Mouse (Mus musculus) cerebellum, adult 11-12 months (tissue): ENCODE results near the gene H3f3a.
A peak's percentile ranks its signal among the peaks of the same experiment; 100 is the strongest.

Source experiments
- DNase-seq: peaks from one replicate; pipeline ENCODE4 v3.0.0; 2022

H3f3a gene

DNA sequence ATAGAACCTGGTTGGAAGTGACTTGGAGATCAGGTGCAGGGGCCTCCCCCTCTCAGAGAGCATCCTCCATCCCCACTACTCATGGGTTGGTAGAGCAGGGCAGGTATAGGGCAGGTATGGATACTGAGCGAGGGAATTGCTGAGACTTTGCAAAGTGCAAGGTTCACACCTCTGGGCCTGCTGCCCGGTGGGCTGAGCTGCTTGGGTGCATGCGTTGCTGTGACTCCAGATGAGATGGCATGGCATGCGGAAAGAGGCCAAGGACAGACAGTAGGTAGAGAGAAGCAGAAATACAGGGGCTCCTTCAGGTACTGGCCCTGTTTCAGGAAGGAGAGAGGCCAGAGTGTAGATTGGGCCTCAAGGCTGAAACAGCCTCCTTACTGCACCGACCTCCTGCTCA is 32.5 kb downstream of the H3f3a start:
- DNase-seq, result no peak

DNA sequence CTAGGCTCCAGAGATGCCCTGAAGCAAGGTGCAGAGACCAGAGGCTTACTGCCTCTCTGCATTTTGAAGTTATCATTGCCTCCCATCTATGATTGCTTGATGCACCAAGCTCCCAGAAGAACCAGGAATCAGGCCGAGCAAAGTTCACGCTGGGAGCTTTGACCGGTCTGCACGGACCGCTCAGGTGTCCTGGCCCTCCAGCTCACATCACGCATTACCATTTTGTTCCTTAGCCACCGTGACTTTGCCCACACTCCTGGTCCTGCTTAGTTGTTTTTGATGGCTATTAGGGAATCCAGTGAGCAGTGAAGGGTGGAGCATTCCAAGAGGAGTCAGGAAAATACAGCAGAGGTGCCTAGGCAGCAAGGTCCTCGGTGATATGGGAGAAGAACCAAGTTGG is 33.5 kb downstream of the H3f3a start:
- DNase-seq, result no peak

DNA sequence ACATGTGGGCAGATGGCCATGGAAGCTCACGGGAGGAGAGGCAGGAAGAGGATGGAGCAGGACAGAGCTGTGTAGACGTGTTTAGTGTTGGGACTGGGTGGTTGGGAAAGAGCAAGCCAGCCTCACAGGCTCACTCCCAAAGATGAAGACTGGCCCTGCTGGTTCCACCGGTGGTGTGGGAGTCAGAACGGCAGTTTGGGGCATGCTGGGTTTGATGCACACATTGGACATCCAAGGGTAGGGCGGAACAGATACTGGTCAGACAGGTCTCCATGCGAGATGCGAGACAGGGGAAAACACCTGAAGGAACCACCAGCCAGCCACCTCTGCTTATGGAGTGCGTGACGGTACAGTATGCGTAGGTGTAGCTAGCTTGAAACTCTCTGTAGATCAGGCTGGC is 34.8 kb downstream of the H3f3a start:
- no peak for DNase-seq

DNA sequence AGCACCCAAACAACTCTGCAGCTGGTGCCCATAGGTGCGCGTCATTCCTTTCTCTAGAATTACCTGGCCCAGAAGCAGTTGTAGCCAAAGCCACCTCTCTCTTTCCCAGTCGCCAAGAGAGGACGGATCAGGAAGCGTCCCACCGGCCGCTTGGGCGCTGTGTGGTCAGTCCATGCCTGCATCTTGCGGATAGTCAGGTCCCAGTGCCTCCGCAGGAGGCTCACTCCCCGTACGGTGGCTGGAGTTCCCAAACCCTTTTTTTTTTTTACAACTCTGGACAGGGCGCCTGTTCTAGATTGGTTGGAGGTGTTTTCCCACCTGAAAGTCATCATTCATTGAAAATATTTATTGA is 35.4 kb downstream of the H3f3a start:
- DNase-seq, result no peak

DNA sequence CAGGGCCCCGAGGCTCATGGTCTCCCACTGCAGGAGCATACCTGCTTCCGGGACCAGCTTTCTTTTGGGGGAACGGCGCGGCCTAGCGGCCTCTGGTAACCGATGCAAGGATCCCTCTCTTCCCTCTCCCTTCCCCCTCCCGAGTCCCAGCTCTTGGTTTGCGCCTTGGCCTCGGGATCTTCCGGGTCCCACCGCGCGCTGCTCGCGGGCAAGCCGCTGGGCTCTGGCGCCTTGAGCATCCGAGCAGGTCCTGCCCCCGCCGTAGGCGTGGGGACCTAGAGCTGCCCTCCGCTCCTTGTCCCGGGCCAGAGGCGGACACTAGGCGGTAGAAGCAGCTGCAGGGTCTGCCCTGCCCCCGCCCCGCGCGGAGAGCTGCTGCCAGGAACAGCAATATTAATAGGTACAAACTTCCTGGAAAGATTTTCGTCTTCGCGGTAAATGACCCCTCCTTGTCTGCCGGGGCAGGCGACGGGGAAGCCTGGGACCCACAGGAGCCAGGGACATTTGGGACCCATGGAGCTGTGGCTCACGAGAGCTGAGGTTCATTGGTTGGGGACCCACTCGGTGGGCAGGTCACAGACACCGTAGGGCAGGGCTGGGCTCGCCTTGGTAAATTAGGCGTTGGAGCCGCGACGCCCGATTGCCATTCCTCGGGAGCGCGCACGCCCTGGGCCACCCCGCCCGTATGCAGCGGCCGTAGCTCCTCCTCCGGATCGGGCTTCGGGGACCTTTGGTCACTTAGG is 35.9 kb downstream of the H3f3a start:
- DNase-seq, result peak; percentile 92

DNA sequence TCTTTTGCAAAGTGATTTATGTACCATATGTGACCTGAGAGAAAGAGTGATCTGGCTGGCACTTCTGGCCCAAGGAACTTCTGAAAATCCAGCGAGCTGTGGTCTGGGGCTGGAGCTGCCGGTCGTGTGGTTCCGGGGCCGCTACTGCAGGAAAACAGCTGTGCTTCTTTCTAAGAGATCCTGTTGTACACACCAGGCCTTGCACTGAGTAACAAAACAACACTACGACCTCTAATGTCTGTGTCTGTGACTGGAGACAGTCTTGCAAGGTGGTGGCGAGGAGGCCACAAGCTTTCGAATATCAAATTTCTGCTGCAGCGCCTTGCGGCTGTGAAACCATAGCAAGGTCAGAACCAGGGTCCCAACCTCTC is 36.5 kb downstream of the H3f3a start:
- DNase-seq, result no peak

DNA sequence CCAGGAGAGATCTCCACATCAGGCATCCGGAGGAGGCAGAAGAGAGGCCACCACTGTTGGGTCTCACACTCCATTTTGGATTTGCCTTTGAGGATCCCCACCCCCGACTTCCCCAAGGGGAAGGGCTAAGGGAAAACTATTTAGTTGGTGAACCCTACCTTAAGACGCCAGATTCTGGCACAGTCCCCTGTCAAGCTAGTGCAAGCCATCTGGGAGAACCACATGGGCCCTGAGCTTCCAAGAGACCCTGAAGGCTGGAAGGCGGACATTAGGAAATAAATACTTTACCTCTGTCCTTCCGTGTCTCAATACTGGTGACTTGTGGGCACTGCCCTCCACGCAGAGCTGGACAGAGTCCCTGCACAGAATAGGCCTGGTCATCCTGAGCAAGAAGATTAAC is 37.2 kb downstream of the H3f3a start:
- peak; percentile 55 for DNase-seq

DNA sequence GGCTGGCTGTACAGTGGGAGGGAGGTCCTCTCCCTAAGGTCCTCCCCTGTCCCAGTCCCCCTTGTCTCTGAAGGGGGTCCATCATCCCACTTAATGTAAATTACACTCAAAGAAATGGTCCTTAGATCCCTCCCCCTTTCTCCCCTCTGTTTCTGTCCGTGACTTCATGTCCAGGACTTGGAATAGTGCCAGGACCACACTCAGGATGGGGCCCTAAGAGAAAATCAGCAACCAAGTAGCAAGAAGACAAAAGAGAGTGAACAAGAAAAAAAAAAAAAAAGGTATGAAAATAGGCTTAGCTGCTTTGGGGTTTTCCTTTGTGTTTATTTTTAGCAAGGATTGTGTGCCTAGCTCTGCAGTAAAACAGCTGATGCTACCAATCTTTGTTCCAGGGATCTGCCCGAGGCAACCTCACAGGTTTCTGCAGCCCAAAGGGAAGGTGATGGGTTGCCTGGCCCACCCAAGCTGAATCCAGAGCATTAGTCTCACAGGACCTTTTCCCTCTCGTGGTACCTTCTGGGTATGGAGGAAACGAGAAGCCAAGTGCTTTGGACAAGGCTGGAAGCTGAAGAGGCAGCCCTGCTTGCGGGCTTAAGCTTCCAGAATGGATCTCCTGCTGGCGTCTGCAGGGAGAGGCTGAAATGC is 37.8 kb downstream of the H3f3a start:
- no peak for DNase-seq

DNA sequence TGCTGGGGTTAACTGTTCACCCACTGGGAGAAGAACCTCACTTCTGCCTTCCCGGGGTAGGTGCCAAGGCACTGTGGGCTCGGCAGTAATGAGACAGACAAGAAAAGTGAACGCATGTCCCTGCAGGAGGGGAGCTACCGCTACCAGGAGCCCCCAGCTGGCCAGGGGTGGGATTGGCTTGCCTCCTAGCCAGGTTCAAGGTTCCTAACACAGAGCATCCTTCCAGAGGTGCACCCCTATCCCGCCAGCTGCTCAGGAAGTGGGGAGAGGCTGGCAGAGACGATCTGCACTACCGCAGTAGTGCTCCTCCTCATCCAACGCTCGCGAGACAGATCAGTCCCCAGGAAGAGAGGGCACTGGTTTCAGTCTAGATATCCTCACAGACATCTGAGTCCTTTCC is 38.4 kb downstream of the H3f3a start:
- DNase-seq, result no peak

DNA sequence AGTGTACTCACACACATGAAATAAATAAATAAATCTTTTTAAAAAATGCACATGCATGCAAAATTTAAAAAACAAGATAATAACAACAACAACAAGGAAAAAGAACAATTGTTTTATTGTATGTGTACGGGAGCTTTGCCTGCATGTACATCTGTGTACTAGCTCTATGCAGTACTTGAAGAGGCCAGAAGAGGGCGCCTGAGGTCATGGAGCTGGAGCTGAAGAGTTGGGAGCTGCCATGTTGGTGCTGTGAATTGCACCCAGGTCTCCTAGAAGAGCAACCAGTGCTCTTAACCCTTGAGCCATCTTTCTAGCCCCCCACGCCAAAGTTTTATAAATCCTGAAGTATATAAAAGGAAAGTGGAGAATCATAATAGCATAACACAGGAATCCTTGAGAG is 39.1 kb downstream of the H3f3a start:
- no peak for DNase-seq

DNA sequence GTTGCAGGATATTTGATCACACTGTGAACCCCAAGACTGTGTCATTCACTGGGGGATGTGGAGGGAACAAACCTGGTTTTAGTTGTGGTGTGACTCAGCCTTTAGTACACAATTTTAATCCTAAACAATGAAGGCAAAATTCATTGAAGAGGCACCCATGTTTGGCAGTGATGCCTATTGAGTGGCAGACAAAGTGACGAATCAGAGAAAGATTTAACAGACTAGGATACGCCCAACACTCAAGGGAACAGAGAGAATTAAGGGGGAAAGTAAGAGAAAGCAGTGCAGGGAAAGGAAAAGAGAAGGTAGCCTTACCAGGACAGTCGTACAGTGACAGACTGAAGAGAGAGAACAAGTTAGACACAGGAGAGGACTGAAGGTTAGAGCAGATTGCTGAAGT is 41.5 kb downstream of the H3f3a start:
- DNase-seq, result no peak

DNA sequence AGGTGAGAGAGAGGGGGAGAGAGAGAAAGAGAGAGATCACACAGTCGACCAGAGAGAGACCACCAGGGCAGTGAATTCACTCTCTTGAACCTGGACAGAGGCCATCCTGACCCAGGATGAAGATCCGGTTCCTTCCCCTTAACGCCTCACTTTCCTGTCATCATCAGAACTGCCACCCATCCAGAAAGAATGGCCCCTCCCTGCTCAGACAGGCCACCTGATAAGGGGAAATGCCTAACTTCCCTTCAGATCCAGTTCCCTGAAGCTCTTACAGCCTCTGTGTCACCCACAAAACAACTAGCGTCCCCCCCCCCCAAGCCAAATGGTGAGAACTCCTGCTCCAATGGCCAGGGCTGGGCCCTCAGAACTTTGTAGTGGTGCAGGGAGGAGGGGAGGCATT is 42.0 kb downstream of the H3f3a start:
- DNase-seq, result no peak

DNA sequence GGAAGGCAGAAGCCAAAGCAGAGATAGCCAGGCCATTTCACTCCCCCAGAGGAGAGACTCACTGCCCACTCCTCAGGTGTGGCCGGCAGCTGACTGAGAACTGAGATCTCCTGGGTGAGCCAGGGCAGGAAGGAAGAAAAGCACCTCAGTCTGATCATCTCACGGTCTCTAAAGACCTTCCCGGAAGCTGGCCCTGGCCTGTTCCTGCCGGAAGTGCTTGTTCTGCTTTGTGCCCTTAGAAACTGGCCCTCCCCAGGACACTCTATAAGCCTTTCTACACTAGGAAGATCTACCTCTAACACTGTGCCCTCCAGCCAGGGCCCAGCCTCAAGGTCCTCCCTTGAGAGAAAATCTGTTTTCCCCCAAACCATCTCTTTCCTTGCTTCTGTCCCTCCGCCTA is 42.4 kb downstream of the H3f3a start:
- DNase-seq, result no peak

DNA sequence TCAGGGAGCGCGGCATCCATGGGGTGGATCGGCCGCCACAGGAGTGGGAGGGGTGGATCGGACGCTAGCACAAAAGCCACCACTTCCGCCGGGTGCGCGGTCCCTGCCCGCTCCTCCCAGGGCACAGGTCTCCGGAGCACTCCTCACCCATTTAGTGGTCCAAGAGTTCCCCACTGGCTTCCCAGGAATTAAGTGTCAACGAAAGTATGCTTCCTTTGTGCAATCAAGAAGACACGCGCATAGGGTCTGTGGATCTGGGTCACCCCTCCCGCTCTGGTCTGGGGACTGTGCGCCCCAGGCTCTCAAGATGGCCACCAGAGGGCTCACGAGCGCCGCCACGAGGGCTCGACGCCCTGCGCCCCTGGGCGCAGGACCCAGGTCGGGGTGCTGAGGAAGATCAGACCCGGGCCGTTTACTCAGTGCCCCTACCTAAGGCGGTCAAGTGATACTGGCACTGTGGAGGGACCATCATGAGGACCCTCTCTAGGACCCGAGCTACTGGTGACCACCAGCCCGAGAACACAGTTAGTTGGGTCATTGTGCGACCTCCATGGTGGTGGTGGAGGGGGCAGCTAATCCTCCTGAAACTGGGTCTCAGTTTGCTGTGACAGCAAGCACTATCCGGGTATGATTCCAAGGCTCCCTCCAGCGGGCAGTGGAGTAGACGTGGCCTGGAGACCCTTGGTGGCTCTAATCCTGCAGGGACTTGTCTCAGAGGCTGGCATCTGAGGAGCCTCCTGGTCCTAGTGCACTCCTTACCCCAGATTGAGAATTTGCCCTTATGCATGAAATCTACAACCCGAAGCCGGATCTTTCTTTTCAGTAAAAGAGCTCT is 45.2 kb downstream of the H3f3a start:
- DNase-seq, result peak; percentile 86

DNA sequence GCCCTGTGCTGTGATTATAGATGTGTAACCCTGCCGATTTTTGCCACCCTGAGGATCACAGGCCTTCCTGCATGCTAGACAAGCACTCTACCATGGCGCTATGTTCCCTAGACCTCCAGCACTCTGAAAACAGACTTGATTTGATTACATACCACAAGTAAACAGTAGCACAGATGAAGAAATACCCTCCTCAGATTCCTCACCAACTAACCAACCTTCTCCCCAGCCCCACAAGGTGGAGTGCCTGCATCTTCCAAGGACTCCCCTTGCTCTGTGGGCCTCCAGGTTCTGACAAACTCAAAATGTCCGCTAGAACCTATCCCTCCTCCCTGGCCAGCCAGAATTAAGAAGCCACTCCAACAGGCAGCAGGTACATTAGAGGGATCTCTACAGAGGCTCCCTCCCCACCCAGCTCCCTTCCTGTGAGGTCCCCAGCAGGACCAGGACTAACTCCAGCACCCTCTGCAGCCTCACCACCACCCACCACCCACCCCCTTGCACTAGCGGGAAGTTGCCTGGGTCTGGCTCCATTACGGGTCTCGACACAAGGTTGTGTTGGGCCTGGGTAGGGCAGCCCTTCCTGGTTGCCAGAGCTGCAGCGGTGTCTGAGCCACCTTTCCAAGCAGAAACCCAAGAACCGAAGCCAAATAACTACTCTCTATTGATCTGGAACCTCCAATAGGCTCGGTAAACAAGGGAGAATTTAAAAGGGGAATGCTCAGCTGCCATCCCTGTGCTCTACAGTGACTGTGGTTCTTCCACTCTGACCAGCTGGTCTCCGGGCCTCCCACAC is 46.0 kb downstream of the H3f3a start:
- DNase-seq, result no peak

DNA sequence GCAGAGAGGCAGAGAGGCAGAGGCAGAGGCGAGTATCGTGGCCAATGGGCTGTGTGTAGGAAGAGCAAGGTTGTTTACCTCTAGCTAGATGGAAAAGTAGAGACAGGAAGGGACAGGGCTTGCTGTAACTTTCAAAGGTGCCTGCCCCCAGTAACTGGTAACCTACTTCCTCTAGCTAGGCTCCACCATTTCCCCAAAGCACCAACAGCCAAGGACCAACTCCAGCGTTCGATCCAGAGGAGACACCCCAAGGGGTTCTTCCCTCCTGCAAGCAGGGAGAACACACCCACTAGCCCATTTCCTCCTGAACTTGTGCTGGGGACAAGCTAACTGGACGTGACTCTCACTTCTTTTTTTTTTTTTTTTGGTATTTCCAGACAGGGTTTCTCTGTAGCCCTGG is 47.2 kb downstream of the H3f3a start:
- no peak for DNase-seq

DNA sequence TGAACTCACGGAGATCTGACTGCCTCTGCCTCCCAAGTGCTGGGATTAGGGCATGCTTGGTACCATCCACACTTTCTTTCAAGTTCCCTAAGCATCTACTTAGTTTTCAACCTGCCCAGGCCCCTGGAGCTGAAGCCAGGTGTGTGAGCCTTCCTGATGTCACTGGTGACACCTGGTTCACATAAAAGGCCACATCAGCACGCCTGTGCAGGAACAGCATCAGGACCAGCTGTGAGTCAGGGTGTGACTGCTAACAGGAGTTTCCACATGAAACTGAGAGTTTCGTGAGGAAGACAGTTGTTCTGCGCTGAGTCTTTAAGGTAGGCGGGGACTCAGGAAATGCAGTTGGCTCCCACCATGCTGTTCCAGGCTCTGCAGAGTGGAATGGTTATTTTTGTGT is 48.4 kb downstream of the H3f3a start:
- no peak for DNase-seq

DNA sequence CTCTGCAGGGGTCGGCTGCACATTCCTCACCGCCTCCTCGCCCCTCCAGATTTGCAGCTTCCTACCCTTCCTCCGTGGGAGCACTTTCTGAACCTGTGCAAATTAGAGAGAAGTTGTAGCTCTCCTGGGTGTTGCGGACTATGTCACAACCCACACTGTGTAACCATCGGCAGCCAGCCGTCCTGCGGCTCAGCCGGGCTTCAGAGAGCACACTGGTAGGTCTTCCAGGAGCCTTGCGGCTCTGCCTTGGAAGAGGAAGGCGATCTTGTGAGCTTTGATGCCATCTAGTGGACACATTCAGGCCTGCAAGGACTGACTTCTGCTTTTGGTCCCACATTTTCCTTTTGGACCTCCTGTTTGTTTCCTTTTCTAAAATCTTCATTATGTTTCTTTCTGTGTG is 49.9 kb downstream of the H3f3a start:
- peak; percentile 83 for DNase-seq

DNA sequence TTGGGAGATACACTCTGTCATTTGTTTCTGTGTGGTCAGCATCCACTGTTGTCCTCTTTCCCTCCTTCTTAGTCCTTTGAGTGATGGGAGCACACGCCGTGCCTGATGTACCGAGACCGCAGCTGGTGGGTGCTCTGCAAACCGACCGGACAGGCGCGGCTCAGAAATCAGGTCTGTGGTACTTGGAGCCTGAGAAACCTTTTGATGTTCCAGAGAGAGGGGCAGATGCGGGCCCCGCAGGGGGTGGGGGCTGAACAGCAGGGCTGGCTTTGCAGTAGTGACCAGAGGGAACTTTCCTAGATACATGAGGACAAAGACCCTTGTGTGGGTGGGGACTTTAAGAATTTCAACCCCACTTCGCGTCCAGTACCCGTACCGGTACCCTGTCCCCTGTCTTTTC is 50.4 kb downstream of the H3f3a start:
- DNase-seq, result peak; percentile 50

DNA sequence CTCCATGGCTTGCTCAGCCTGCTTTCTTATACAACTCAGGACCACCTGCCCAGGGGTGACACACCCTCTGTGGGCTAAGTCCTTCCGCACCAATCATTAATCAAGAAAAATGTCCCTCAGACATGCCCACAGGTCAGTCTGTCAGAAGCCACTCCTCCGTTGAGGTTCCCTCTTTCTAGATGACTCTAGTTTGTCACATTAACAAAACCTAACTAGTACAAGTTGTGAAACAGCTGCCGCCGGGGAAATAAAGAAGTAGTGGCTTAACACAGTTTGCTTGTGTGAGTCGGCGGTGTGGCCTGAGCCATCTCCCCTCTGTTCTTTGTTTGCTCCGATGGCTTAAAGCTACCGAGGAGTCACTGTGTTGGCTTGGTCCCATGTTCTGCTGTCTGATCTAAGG is 51.1 kb downstream of the H3f3a start:
- no peak for DNase-seq

DNA sequence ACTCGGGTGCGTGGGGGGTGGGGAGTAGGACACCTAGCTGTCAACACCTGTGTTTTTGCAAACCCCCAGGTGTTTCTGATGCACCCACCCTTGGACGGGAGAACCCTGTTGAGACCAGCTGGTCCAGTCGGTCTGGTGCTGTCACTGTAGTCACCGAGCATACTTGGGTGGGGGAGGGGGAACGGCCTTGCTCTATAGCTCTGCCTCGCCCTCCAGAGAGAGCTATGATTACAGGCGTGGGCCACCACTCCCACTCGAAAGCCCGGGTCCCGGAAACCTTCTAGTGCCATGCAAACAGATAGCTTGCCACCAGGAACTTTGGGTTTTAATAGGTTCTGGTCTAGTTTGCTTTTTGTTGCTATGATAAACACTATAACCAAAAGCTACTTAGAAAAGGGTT is 51.6 kb downstream of the H3f3a start:
- no peak for DNase-seq

DNA sequence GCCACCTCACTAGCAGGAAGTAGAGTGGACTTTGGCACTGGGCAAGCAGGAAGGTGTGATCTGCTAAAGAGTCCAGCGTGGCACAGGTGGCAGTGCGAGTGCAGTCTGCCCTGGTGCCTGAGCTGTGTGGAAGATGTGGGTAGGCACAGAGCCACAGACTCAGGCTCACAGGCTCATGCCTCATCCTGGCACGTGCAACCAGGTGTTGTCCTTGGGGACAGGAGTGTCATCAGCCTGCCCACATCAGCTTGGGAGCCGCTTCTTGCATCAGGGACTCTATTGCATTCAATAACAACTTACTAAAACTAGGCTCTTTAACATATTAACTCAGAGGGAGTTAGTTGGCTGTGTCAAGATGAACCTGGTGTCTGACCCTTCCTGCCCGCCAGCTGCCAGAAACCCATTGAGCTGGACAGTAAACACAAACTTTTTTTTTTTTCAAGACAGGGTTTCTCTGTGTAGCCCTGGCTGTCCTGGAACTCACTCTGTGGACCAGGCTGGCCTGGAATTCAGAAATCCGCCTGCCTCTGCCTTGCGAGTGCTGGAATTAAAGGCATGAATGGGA is 55.7 kb downstream of the H3f3a start:
- no peak for DNase-seq
